Mouse (Mus musculus) WW6 (cell line): ENCODE results near the gene Rab31.
"Not testable (repeated sequence)": the region's sequence is repeated elsewhere in the genome, so short reads cannot be mapped to it uniquely, and the experiment has no call there.

Experiments
- DNase-seq: peaks from one replicate; pipeline ENCODE4 v3.0.0-alpha.2; 2013; ENCODE audit warnings: low read depth, low spot score

Rab31 gene

DNA sequence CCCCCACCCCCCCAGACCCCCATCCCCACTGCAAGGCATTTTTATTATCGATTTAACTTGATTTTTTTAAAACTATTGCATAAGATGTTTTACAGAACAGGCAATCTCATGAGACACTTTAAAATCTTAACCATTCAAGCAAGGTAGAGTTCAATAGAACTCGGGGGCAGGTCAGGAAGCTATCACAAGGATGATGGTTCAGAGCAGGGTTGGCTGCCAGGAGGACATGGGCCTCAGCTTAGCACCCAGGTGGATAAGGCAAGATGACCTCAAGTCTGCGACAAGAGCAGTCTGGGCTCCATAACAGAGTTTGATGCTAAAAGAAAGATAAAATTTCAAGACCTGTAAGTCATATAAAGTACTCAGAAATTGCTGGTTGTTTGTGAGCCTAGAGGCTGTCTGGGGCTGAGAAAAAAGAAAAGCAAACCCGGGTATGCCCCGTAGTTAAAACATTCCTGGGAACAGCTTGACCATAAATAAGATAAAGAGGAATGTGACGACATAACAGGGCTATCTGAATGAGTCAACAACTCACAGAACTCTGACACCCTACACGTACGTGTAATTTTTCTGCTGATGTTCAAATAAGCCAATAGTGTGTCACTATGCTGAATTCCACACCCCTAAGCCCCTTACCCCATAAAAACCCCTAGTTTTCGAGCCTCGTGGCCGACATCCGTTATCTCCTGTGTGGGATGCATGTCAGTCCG, 143.6 kb downstream of the Rab31 start:
- not testable (repeated sequence) for DNase-seq

DNA sequence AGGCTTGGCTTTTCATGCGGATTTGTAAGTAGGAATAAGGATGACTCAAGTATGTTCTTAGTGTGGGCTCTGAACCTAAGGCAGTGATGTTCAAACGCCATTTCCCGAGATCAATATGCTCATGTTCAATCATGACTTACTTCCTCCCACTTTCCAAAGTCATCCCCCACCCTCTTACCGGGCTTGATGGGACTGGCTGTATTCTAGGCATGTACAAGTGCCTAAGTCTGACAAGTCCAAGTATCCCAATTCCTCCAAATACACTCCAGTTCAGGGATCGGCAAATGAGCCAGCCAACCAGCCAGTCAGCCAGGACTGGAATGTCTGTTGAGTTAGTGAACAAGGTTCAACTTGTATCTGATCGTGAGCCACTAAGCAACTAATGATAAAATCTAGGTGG, 146.3 kb downstream of the Rab31 start:
- DNase-seq: no peak

DNA sequence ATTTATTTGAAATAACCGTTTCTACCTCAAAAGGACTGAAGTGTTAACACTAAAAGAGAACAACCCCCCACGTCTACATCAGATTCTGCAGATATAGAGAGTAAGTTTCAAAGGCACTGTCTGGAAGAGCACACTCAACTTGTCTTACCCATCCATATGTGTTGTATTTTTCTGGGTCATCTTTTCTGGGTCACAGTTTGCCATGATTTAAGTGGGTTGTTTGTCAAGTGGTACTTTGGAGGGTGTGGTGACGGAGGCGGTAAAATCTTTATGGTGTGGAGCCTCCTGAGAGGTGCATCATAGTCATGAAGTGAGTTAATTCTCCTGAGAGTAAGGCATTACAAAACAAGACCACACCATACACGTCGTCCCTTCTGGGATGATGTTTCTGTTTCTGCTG, 147.0 kb downstream of the Rab31 start:
- DNase-seq: no peak

DNA sequence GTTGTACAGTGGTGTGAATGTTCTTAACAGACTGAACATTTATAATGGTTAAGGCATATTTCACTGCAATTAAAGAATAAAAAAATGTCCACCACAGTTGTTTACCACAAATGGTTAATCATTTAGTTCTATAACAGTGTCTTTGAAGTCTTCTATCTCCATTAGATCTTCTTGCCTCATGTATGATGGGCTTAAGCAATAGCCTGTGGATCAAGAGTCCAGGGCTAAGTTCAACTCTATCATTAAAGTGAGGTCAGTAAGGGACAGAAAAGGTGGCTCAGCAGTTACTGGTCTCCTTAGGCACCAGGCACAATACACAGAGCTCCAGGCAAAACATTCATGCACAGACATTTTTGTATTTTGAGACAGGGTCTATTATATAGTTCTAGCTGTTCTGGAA, 149.4 kb downstream of the Rab31 start:
- no peak for DNase-seq

DNA sequence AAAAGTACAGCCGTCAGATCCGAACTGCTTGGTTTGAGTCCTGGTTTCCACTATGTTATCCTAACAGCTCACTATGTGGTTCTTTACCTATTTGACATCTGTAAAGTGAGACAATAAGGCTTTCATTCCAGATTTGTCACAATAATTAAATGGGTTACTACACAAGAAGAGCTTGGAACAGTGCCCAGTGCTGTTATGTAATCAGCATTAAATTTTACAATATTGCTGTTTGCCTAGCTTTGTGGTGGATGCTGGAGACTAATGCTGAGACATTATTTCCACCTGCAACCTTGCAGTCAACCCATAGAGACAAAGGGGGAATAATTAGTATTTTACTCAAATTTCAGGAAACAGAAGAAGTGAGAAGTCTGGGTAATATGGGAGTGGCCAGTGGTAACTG, 154.1 kb downstream of the Rab31 start:
- DNase-seq: no peak

DNA sequence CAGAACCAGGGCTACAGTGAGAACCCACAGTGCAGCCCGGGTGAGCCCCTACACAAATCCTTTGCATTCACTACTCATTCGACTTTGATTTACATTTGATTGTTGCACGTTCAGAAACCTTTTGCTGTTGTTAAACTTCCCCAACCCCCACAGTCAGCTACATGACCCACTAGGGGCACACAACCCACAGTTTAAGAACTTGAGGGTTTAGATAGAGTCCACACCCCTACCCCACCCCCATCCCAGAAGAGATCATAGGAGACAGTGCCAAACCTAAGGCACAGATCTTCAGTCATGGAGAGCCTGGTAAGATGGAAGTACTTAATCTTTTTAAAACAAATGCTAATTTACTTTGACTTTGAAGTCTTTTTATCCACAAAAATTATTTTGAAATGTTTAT, 156.9 kb downstream of the Rab31 start:
- DNase-seq: no peak

DNA sequence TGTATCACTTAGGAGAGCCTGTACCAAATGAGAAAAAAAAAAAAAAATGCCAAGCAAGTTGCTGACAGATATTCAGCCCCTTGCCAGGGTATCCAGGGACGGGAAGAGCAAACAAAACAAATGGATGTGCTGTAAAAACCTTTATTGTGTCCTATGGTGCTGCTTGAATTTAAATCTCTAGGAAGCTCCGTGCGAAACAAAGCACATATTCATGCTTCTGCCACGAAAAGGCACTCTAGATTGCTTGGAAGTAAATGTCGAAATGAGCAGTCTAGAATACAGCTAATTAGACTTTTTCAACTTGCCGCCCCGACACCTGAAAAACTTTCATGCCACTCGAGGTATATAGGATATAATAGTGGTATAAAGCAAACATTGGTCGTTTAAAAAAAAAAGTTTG, 158.1 kb downstream of the Rab31 start:
- no peak for DNase-seq

DNA sequence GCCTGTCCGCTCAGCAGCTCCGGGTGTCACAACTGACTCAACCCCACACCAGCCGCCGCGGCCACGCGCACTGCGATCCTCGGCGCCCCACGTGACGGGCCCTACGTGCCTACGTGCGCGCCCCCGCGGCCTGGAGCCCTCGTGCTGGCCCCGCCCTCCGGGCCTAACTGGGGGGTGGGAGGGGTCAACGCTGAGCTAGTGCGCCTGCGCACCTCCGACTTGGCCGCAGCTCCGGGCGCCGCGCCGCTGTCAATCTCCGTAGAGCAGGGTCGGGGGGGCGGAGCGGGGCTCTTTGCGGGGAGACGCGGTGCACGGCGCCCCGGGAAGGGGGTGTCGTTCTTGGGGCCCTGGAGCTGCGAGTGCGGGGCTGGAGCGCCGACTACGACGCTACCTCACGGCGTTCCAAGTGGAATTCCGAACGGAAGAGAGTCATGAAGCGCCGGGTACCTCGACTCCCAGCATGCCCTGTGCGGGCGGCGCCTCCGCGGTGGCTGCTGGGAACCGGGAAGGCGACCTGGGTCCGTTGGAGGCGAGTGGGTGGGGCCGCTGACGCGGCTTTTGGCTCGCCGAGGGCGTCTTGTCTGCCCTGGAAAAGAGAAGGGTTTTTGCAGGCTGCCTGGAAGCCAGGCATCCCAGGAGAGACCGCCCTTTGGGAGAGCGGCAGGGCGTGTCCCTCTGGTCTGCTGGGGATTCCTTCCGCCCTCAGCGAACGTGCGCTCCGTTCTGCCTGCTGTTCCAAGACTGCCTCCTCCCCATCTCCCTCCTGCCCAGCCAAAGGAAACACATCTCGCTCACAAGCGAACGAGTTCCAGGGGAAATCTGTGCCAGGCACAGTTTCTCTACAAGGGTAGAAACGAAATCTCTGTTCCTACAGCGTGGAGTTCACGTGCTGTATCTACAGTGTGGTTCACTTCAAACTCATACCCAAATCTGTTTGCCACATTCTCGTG, 158.8 kb downstream of the Rab31 start, which contains the start of gene Vapa:
Gene Vapa, minus strand, starts transcription at position 93 of the 950 bp plus-strand sequence.
- DNase-seq: peak; percentile 91

DNA sequence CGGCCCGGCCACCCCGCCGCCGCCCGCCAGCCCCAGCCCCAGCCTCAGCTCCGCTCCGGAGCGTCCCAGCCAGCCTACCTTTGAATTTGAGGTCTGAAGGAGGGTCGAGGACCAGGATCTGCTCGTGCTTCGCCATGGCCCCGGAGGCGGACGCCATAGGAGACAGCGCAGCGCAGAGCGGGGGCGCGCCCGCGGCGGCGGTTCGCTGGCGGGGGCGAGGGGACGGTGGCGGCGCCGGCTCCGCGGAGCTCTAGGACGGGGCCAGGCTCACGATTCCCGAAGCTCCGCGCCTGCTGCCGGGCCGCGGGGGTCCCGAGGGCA, 159.4 kb downstream of the Rab31 start:
- DNase-seq: no peak

DNA sequence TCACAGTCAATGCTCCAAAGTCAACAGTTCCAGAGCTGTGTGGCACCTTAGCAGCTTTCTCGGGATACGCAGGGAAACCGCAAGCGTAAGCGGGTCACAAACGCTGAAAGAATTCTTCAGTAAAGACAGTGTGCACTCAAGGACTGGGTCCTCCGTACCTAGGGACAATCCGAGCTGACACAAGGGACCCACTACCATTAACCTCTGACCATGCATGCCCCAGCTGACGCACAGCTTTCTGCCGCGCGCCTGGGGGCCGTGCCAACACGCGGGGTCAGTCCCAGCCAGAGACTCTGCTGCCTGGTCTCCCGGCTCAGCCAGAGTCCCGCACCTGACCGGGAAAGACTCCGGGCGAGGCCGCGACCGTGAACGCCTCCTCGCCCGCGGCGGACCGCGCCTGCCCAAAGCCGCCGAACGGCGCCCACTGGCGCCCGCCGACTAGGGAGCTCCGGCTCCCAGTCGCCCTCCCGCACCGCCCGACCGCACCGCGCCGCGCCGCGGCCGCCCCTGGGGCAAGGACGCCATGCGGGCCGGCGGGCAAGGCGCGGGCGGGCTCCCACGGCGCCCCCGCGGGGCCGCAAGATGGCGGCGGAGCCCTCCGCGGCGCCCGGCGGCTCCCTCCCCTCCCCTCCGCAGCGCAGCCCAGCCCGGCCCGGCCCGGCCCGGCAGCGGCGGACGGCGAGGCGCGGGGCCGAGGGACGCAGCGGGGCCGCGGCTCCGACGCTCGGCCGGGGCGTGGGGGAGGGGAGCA, 160.0 kb downstream of the Rab31 start:
- no peak for DNase-seq

DNA sequence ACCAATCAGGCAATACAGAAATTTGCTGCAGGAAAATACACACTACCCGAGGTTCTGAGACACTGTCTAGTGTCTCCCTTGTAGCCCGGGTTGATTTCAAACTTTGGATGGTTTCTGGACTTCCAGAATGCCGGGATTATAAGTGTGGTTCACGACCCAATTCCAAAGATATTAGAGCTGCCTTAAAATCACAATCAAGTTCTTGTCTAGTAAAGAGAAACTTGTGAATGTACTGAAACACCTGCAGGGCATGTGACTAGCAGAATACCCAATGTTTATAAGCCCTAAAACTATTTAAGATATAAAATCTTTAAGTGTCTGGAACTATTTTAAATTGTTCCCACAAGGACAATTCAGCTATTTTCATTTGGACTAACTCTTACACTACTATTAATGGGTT, 160.8 kb downstream of the Rab31 start:
- no peak for DNase-seq

DNA sequence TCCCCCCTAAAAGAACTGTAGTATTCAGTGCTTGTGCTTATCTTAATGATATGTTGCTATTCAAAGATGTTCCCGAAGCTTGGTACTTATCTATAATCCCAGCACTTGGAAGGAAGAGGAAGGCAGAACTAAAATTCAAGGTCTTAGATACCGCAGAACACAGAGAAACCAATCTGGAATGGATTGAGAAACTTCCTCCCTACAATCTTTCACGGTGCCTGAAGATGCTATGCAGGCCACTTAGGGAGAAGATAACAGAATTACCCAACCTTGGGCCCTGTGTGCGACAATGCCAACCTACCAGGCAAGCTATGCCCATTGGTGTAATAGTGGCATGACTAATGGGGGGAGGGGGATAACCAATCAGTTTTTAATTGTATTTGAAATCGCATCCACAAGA, 163.8 kb downstream of the Rab31 start:
- DNase-seq: no peak

DNA sequence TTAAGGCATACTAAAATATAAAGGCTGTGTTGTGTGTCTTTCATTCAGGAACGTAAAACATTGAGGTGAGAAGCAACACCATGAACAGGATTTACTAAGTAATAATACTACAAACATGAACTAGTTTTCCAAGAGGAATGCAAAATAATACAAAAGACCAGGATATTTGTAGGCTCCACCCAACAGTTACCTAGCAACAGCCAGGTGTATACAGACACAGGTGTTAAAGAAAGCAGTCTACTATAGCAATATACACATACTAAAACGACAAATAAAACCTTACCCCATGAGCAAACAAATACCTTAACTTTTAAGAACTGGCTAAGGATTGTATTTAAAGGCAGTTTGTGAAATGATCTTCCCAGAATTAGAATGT, 164.3 kb downstream of the Rab31 start:
- no peak for DNase-seq

DNA sequence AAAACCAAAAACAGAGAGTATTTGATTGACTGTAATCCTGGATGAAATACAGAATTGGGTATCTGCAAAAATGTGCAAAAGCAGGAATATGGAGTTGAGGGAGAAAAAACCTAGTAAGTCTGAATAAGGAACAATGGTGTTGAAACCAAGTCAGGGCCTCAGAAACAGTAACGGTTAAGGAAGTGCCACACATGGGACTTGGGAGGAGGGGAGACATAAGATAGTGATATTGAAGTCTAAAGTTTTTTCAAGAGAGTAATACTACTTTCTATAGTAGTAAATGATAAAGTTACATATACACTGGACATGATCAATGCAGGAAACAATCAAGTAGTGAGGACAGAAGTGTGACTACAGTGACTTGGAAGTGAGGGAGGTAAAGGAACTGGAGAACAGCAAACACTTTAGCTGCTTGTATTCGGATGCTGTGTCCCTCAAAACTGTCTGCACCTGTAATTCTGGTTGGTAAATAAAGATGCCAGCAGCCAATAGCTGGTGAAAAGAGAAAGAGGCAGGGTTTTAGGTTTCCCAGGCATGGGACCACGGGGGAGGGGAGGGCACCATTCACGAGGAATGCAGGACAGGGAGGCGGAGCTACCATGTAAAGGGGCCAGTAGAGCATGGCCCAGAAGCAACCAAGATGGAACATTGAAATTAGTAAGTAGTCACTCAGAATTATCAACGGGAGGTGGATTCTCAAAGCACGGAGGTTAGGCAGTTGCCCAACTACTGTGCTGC, 164.8 kb downstream of the Rab31 start:
- no peak for DNase-seq

DNA sequence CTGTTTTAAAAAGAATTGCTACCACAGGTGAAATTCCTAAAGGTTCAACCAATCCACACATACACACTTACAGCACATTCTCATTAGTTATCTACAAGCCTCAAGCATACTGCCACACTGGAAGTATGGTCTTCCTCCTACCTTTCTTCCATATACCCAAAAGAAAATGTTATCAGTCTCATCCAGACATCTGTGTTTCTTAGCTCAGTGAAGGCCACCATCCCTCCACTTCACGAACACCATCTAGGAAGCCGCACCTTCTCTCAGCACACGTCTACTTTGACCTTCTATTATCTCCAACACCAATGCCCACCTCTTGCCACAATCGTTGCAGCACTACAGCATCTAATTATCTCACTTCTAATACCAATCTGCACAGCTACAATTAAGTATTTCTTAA, 166.5 kb downstream of the Rab31 start:
- DNase-seq: no peak

DNA sequence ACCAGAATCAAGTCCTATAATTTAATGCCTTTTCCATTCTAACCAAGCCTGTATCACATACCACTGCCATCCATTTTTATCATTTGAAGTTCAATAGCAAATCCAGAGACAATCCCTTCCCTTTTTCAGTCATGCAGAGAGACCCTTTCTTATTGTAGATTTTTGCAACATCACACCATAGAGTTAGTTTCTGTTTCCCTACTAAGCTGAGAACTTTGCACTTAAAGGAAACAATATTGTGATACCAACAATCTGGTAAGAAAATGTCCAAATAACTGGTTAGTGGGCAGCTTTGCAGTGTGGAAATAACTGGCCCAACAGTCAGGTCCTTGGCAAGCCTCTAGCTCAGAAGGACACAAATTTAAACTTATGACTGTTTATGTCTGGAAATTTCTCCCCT, 167.7 kb downstream of the Rab31 start:
- no peak for DNase-seq

DNA sequence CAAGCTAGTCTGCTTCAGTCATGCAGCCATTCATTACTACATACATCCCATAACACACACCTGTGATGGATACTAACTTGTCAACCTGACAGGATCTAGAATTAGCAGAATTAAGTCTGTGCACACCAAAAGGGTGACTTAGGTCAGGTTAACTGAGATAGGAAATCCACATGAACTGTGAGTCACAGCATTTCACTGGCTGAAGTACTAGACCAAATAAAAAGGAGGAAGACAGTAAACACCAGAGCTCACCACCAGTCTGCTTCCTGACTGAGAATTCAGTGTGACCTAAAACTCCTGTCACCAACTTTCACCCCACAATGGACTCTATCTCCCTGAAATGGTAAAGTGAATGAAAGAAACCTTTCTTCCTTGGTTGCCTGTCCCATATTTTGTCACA, 168.2 kb downstream of the Rab31 start:
- DNase-seq: no peak
